Mouse (Mus musculus) adrenal gland, adult 18-20 months (tissue): ENCODE data around the gene Clca3a1. TPM values are rescaled to one million over a fixed set of nuclear protein-coding genes. Genes with fewer than 3 reads are reported as not detected.

ENCODE experiments used
- DNase-seq, 2 experiments: peaks; one replicate each; pipeline ENCODE4 v3.0.0; 2021 to 2022; ENCODE audit warnings: low spot score in 2 of 2
- total RNA-seq, 2 experiments: library from RNA; stranded (reverse); gene quantifications; 1 replicate in 1 of 2; 2 replicates in 1 of 2; pipeline ENCODE4 v1.2.3; 2021

Clca3a1 gene
- total RNA-seq, 2 experiments from 2014 or later: 0.77 to 2.4 TPM

DNA sequence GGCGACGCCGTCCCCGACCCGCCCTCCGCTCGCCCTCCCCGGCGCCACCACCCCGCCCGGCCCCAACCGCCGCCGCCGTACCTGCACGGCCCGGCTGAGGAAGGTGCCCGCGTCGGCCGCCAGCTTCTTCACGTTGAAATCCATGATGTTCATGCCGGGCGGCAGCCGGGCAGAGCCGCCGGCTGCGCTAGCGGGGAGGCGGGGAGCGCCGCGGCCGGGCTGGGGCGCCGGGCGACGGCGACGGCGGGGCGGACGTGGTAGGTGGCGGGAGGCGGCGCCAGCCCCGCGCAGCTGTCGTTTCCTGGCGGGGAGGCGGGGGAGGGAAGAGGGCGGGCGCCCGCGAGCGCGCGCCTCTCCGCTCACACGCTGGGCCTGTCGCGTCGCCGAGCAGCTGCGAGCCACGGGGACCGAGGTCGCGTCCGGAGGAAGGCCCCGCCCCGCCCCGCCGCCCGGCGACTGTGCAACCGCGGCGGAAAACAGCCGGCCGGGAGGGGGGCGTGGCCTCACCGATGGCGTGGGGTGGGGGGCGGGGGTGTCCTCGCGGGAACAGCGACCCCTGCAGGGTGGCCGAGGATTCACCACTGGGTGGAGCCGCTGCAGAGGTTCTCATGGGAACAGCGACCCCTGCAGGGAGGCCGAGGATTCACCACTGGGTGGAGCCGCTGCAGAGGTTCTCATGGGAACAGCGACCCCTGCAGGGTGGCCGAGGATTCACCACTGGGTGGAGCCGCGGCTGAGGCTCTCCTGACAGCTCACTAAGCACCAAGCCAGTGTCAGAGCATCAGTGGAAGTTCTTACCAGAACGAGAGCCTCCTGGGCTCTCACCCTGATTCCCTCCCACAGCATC, 40.7 kb downstream of the Clca3a1 start, which contains the start of gene Sh3glb1:
Sh3glb1 (minus strand) TSS at position 435 of the 847 bp plus-strand sequence.
- DNase-seq: peak; percentile 100

DNA sequence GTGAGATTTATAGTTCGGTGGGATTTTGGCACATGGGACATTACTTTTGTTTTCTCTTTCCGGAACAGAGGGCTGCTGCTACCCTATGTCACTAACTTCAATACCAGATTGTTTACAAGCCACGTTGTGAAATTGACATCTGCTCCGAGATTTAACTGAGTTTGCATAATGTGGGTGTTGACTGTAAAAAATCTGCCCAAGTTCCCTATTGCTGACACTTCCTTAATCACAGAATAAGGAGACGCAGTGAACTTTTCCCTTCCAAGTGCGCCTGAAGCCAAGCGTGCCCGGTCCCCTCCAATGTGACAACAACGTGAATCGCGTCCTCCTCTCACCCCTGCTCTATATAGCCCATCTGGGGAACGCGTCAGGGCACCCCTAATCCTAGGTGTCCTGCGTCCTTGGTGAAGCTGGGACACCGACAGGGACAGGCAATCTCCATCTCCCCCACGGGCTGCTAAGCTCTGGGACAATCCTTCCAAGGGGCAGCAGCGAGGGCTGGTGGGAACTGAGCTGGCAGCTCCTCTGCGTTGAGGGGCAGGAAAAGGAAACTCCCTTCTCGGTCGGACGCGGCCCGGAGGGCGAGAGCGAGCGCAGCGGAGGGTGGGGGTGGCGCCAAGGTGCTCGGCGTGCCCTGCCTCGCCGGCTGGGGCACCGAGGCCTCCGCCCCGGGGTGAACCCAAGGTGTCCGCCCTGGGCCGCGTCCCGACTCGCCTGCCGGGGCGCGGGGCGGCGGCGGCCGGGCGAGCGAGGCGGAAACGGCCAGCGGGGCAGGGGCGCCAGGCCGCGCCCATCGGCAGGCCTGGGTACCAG, 41.5 kb downstream of the Clca3a1 start:
- DNase-seq: peak; percentile 66 to 67

DNA sequence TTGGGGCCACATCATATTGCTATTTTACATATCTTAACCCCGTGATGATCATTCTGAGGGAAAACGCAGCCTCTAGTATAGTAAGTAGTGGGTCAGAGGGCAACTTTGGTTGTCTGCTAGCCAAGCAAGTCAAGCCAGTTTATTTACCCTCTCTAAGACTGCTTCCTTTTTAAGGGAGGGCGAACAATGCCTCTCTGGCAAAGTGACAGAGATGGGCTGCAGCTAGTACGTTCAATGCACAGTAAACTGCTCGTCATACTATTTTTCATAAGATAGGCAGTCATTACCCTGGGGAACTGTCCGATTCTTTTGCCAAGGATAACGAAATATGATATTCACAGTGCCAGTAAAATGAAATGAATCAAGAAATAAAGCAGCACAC, 42.1 kb downstream of the Clca3a1 start:
- no peak for DNase-seq

DNA sequence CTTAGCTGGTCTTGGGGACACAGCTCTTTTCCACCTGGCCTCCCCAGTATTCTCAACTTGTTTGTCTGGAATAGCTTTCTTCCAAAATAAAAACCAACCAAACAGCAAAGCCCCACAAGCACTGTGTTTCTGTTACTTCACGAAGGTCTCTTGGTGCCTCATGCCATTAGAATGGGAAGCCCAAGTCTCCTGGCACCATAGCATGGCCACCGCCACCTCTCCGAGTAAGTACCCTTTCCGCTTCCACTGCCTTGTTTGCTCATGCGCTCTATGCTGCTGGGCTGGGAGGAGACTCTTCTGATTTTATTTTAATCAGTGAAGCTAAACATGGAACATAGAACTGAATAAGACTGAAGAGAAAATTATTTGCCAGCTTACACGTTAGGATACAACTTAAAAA, 42.9 kb downstream of the Clca3a1 start:
- DNase-seq: no peak

DNA sequence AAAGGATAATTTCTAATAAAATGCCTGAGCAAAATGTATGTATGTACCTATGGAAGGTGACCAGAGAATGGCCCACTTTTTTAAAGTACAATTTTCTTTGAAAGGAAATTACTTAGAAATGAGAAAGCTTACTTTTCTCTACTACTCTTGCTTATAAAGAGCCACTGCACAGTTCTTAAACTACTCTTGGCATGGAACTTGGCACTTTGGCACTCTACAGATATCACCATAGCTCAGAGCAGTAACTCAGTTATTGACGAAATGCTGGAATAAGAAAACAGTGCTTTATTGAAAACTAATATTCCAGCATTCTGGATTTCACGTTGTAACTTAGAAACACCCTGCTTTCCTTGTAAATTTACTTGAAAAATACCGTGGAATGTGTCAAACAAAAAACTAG, 43.7 kb downstream of the Clca3a1 start:
- no peak for DNase-seq

DNA sequence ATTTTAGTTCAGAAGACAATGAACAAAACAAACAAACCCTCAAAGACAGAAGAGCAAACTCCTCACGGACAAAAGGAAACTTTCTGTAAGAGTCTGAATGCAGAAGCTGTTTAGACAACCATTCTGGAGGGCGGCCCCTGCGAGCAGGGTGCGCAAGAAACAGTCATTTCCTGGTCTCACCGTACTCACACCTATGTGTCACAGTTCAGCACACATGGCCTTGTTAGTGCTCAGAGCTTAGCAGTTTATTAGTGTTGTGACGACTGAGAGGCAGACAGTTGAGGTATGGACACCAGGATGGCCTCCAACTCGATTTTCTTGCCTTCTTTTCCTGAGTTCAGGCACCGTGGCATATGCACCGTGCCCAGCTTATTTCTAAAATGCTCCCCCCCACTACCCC, 44.9 kb downstream of the Clca3a1 start:
- no peak for DNase-seq

DNA sequence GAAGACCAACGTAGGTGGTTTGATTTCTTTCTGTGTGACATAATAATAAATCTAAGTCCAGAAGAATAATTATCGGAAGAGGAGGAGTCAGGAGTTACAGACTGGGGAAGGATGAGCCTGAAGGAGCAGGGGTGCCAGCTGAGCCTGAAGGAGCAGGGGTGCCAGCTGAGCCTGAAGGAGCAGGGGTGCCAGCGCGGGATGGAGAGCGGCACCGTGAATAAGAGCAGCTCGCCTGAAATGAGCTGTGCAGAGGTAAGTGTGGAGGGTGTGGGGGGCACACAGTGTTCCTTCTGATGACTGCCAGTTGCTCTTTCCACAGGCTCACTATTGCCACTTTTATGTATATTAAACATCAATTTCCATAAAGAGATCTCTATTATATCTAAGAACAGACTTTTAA, 45.7 kb downstream of the Clca3a1 start:
- no peak for DNase-seq

DNA sequence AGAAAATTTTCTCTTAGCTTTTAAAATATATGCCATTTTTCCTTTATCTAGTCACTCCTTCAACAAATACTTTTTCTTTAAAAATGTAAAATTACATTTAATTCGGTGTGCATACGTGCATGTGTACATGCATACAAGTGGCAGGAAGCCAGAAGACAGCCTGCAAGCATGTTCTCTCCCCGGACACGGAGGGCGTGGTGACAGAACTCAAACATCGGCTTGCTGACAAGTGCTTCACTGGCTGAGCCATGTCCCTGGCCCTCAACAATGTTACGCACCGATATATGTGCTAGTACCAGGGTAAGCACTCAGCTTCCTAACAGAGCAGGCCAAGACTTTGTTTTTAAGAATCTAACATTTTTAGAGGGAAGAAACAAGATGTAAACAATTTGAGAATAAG, 46.2 kb downstream of the Clca3a1 start:
- DNase-seq: no peak

DNA sequence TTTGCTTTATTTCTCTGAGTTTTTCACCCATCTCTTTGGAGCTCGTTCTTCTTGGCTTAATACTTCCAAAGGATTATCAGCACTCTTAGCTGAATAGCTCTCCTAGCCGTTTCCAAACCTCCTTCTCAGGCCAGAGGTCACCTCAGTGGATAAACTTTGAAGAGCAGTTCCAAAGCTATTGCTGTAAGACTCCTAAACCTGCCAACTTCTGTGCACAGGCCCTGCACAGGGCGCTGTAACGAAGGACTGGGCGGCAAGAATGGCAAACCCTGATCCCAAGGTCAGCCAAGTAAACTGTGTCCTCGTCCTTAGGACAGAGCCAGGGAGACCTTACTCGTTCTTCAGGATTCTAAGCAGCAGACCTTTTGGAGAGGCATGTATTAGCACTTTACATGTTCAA, 46.7 kb downstream of the Clca3a1 start:
- DNase-seq: peak in 1 of 2 experiments; percentile 29

DNA sequence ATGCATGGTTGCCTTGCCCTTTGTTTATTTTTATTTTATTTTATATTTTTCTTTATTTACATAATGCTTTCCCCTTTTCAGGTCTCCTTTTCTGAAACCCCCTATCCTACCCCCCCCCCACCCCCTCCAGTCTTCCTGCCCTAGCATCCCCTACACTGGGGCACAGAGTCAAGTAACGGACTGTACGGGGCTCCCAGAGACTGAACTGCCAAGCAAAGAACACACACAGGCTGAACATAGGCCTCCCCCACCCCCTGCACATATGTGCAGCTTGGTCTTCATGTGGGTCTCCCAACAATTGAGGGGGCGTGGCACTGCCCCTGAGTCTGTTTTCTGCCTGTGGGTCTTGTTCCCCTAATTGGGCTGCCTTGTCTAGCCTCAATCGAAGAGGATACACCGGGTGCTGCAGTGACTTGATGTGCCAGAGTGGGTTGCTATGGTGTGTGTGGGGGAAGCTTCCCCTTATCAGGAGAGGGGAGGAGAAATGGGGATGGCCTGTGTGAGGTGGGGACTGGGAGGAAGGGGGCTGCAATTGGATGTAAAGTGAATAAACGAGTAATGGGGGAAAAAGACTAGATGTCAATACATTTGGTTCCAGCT, 49.1 kb downstream of the Clca3a1 start:
- DNase-seq: no peak

DNA sequence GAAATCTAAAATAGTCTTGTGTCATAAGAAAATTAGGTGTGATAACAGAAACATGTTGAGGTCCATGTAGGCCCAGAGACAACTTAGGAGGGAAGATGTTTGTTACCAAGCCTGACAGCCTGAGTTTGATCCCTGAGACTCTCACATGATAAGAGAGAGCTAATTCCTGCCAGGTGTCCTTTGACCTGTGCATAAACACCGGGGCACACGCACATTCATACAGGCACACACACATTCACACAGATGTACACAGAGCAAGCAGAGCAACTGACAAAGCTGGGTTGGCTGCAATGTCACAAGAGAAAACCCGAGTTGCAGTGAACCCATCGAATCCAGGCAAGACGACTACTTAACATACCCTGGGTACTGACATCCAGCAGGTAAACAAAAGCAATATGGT, 52.2 kb downstream of the Clca3a1 start:
- no peak for DNase-seq

DNA sequence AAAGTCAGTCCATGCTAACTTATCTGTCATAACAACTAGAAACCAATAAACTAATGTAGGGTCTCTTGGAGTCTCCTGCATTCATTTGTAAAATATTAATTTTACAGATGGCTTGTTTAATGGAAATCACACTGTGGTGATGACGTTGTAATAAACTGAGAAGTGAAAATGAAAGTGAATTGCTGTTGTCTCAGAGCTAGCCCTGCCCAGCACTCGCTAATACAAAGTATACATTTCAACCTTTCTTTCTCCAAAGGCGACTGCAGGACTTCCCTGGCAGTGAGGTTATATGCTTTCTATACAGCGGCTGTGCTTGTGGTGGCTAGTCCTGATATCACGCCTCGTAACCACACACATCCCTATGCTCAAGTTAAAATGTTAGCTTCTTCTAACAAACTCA, 56.8 kb downstream of the Clca3a1 start:
- no peak for DNase-seq

DNA sequence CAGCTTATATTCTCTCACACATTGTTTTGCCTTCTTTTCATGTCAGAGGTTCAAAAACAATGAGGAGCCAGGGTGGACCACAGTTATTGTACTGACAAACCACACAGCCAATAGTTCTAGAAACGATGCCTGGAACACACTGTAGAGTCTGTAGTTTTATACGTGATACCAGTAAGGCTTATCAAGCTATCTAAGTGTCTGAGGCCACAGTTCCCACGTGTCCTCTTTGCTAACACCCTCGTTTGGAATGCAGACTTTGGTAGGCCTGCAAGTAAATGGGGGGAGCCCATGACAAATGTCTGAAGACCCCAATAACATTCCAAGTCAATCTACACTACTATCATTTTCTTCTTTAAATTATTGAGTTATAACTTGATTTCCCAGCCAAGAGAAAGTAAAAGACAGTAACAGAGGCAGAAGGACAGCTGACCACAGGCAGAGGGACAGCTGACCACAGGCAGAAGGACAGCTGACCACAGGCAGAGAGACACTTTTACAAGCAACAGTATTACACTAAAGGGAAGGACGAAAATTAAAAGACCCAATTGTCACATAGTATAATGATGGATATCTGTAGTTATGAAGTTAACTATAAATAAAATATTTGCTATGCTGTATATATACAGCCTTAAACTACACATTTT, 61.9 kb downstream of the Clca3a1 start:
- no peak for DNase-seq

DNA sequence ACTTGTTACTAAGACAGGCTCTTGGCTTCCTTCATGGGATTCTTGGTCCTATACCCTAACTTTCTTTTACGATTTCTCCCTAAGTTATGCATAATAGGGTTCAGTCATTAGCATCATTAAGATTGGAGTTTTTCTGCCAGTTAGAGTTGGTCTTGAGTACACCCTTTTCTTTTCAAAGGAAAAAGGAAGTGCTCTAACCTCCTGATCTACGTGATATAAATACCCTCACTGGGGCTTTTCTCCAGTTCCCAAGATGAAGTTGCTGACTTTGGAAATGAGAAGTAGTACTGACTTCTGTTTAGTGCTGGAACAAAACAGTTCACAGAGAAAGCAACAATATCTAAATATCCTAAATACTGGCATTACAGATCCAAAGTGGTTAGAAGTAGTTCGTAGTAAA, 62.8 kb downstream of the Clca3a1 start:
- no peak for DNase-seq

DNA sequence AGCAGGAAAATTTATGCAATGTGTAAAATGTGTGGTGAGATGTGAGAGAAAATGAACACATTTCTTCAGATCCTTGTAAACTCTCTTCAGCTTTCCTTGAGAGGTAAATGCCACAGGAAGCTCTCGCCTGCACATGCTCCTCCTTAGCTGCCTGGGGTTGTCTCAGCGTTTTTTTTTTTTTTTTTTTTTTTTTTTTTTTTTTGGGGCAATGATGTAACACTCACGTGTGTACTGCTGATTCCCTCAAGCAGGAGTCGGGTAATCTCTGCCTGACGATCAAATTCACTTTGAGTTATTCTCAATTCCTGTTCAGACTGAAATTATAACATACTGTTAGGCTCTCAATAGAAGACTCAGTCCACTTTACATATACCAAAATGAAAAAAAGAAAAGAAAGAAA, 63.6 kb downstream of the Clca3a1 start:
- no peak for DNase-seq

DNA sequence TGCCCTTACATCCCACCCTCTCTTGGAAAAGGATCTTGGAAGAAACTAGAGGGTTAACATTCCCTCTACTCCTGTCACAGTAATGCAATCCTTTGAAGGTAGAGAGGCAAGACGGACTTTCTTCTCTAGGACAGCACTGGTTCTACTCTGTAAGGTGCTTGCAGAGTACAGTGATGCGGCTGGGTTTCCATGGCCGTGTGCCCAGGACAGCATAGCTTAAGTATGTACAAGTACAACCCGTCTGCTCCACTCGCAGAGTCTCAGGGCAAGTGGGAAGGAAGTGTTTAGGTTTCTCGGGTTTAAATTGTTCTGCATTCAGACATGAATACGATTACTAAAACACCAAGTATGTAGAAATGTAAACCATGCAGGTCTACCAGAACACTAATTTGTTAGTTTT, 65.8 kb downstream of the Clca3a1 start:
- DNase-seq: no peak

DNA sequence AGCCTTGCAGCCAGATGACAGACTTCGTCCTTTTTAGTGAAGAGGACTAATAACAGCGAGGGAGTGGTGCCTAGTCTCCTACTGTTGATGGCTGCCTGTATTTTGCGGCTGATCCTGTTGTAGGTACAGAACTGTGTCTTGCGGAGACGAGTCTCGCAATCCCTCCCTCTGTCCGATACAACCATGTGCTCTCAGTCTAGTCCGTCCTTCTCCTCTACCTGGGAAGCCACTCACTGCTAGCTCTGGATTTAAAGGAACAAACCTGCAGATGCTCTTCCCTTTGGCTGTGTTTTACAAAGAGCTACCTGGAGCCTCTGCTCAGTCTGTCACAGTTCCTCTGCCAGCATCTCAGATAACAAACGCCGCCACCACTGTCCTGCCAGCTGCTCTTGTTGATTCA, 66.7 kb downstream of the Clca3a1 start:
- DNase-seq: no peak

DNA sequence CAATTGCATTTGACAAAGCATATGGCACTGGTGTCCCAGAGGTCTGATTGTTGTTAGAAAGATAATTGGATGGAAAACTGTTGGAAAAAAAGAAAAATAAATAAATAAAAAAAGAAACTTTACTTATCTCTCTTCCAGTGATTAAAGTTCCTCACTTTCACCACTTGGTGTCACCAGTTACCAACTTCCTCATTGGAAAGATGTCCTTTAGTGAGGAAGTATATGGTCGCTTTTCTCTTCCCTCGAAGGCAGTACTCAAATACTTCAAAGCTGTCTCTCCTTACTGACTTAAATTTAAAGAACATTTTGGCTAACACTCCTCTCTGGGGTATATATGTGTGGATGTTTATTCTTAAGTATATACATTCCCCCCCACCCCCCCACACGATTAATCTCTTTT, 68.7 kb downstream of the Clca3a1 start:
- no peak for DNase-seq

DNA sequence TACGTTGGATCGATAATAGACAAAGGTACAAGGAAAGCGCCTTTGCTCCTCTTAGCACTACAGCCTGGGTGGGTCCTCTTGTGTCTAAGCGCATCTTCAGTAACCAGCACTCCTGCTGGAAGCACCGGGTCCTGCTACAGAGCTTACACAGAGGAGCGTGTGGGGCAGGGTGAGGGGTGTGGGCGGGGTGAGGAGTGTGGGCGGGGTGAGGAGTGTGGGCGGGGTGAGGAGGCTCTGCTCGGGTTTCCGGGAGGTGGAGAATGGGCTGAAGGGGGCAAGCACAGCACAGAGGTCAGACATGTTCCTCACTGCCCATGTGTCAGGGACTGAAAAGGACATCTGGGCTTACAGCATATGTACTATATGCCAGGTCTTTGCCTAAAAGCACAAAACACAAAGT, 71.5 kb downstream of the Clca3a1 start:
- peak in 1 of 2 experiments; percentile 23 for DNase-seq

DNA sequence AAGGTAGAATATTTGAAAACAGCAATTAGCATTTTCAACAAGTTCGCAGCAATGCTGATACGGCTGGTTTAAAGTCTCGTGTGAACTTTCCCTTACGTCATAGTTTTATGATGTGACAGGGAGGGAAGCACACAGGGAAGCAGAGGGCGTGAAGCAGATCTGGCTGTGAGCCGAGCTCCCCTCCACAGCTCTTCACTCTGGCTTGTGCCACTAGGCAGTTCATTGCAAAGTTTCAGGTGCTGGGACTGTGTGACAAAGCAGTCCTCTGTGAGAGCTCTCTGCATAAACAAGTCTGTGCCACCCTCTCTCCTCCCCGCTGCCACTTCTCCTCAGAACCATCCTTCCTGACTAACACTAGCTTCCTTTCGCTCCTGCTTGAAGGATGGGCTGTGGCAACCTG, 72.5 kb downstream of the Clca3a1 start:
- DNase-seq: no peak

DNA sequence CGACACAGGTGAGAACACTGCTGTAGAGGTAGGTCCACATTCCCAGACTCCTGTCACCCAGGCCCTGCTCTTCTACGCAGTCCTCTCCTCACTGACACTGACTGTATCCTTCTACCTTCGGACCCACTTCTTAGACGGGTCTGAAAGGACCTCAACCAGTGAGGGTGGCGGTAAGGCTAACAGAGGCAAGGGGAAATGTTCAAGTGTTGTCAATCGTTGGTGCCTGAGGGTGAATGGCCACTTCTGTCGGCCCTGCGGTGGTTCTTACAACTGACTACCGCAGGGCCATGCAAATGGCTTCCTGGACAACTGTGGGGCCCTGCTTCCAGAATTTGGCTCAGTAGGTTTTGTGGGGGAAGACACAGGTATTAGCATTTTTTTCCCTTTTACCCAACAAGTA, 73.2 kb downstream of the Clca3a1 start:
- DNase-seq: no peak
